Mouse (Mus musculus): ENCODE measurements around the gene Nacc2.

Gene Nacc2

GRCm38 (mm10) chr2:26139545-26140206, 16.7 kb upstream of the Nacc2 start:
- no peak for DNase-seq (ENCODE audit: low read depth)

- no peak for DNase-seq (ENCODE audit: low read depth)
Measured at GRCm38 (mm10) chr2:26139034-26139544, 16.1 kb upstream of the Nacc2 start.

GRCm38 (mm10) chr2:26138252-26139033, 15.4 kb upstream of the Nacc2 start:
- DNase-seq (ENCODE audit: low read depth): peak; percentile 28

- no peak for DNase-seq (ENCODE audit: low read depth)
Measured at GRCm38 (mm10) chr2:26134591-26134990, 11.6 kb upstream of the Nacc2 start.

GRCm38 (mm10) chr2:26132628-26133551, 9.9 kb upstream of the Nacc2 start:
- DNase-seq (ENCODE audit: low read depth): no peak

- no peak for DNase-seq (ENCODE audit: low read depth)
Measured at GRCm38 (mm10) chr2:26131327-26131726, 8.3 kb upstream of the Nacc2 start.

- no peak for DNase-seq (ENCODE audit: low read depth)
Measured at GRCm38 (mm10) chr2:26129962-26130361, 6.9 kb upstream of the Nacc2 start.

GRCm38 (mm10) chr2:26129346-26129745, 6.3 kb upstream of the Nacc2 start:
- no peak for DNase-seq (ENCODE audit: low read depth)

GRCm38 (mm10) chr2:26122171-26123078, 595 bp downstream of the Nacc2 start:
- no peak for DNase-seq (ENCODE audit: low read depth)

- no peak for DNase-seq (ENCODE audit: low read depth)
Measured at GRCm38 (mm10) chr2:26121541-26122083, 1.4 kb downstream of the Nacc2 start.

GRCm38 (mm10) chr2:26119626-26120025, 3.4 kb downstream of the Nacc2 start:
- no peak for DNase-seq (ENCODE audit: low read depth)

GRCm38 (mm10) chr2:26119310-26119592, 3.8 kb downstream of the Nacc2 start:
- no peak for DNase-seq (ENCODE audit: low read depth)

GRCm38 (mm10) chr2:26118584-26119309, 4.3 kb downstream of the Nacc2 start:
- no peak for DNase-seq (ENCODE audit: low read depth)

- DNase-seq (ENCODE audit: low read depth): no peak
Measured at GRCm38 (mm10) chr2:26117580-26117979, 5.4 kb downstream of the Nacc2 start.

GRCm38 (mm10) chr2:26116550-26116949, 6.5 kb downstream of the Nacc2 start:
- DNase-seq (ENCODE audit: low read depth): no peak

- DNase-seq (ENCODE audit: low read depth): no peak
Measured at GRCm38 (mm10) chr2:26115215-26115614, 7.8 kb downstream of the Nacc2 start.

GRCm38 (mm10) chr2:26108237-26108636, 14.8 kb downstream of the Nacc2 start:
- no peak for DNase-seq (ENCODE audit: low read depth)

GRCm38 (mm10) chr2:26107011-26107410, 16.0 kb downstream of the Nacc2 start:
- no peak for DNase-seq (ENCODE audit: low read depth)

- DNase-seq (ENCODE audit: low read depth): no peak
Measured at GRCm38 (mm10) chr2:26106233-26106632, 16.8 kb downstream of the Nacc2 start.

GRCm38 (mm10) chr2:26100296-26100695, 22.7 kb downstream of the Nacc2 start:
- DNase-seq (ENCODE audit: low read depth): no peak
